Mouse (Mus musculus) heart, embryonic 11.5 days (tissue): Measurements from ENCODE around the gene Cpd. TPM values are rescaled to one million over a fixed set of nuclear protein-coding genes. Genes with fewer than 3 reads are reported as not detected.

Source experiments
- ATAC-seq: fragments of 200-750 bp; cut with Nextera tagmentation; replicated peaks from 2 replicates; pipeline ENCODE4 v1.8.0; 2017; ENCODE audit warnings: moderate library complexity; ENCODE audit not compliant: insufficient number of reproducible peaks, low FRiP score, low TSS enrichment
- H3K27ac ChIP-seq: fragments of 300-500 bp; sonication (generic); 2 replicates; pipeline ENCODE4 v1.5.1; 2014; ENCODE audit warnings: mild to moderate bottlenecking, low read depth, low read length
- H3K27me3 ChIP-seq: fragments of 300-500 bp; sonication (generic); 2 replicates; pipeline ENCODE4 v1.6.1; 2014; ENCODE audit warnings: mild to moderate bottlenecking, low read length, mixed read lengths; ENCODE audit not compliant: control insufficient read depth, insufficient read depth
- H3K36me3 ChIP-seq: fragments of 300-500 bp; sonication (generic); 2 replicates; pipeline ENCODE4 v1.6.1; 2014; ENCODE audit warnings: mild to moderate bottlenecking, low read length, moderate library complexity, mixed read lengths; ENCODE audit not compliant: control insufficient read depth, insufficient read depth
- H3K4me1 ChIP-seq: fragments of 300-500 bp; sonication (generic); 2 replicates; pipeline ENCODE4 v1.6.1; 2014; ENCODE audit warnings: low read length; ENCODE audit not compliant: control insufficient read depth, insufficient read depth
- H3K4me2 ChIP-seq: fragments of 300-500 bp; sonication (generic); 2 replicates; pipeline ENCODE4 v1.6.1; 2014; ENCODE audit warnings: mild to moderate bottlenecking, moderate library complexity
- H3K4me3 ChIP-seq: fragments of 300-500 bp; sonication (generic); 2 replicates; pipeline ENCODE4 v1.5.1; 2014; ENCODE audit warnings: low read depth, low read length
- H3K9ac ChIP-seq: fragments of 300-500 bp; sonication (generic); 2 replicates; pipeline ENCODE4 v1.6.1; 2014; ENCODE audit warnings: mild to moderate bottlenecking, low read depth, low read length, moderate library complexity
- H3K9me3 ChIP-seq: fragments of 300-500 bp; sonication (generic); replicated peaks from 2 replicates; pipeline ENCODE4 v1.6.1; 2016; ENCODE audit warnings: low read length; ENCODE audit not compliant: control insufficient read depth
- WGBS: fragments of 180-500 bp; shearing (Covaris S2); extraction: QIAGEN DNeasy Blood & Tissue Kit; methylation state at CpG from one replicate; pipeline ENCODE4 v1.1.7; 2014; ENCODE audit not compliant: insufficient replicate concordance; 5-methylcytosine and 5-hydroxymethylcytosine counted together
- polyA plus RNA-seq: library from polyadenylated mRNA; unstranded; fragments of >200 nt; fragmentation: Nextera tagmentation; extraction: Ambion mirVana; gene quantifications from 2 replicates; pipeline ENCODE4 v1.2.1, GENCODE M21; 2014

The Cpd gene
- polyA plus RNA-seq, 1 experiment from 2014 or later: 19.9 TPM

- WGBS: 93% methylated on average over 9 of the region's 9 CpGs
- no peaks in the 10 kb centered on the region for H3K27me3 ChIP-seq
- H3K4me2 ChIP-seq: no peak overlapping the region
- H3K9me3 ChIP-seq: no peaks in the 10 kb centered on the region
- H3K4me1 ChIP-seq: no peaks in the 10 kb centered on the region
- no peak overlapping the region for H3K9ac ChIP-seq
- H3K27ac ChIP-seq: no peak overlapping the region
- H3K36me3 ChIP-seq: peaks cover 34% of the 10 kb centered on the region
- H3K4me3 ChIP-seq: no peak overlapping the region
- no peak for ATAC-seq
Observed at GRCm38 (mm10) chr11:76748819-76749218, 98.0 kb downstream of the Cpd start.

- Histone ChIP-seq H3K4me2 (no peak overlapping the region), H3K27ac (no peak overlapping the region), H3K27me3 (no peaks in the 10 kb centered on the region), H3K4me1 (no peaks in the 10 kb centered on the region), H3K9ac (no peak overlapping the region), H3K4me3 (no peak overlapping the region), H3K9me3 (no peaks in the 10 kb centered on the region), H3K36me3 (peaks cover 29% of the 10 kb centered on the region)
- no peak for ATAC-seq
- 97% methylated on average over 1 of the region's 1 CpGs for WGBS
Observed at GRCm38 (mm10) chr11:76745921-76746320, 100.9 kb downstream of the Cpd start.

- H3K27ac ChIP-seq: no peak overlapping the region
- H3K4me3 ChIP-seq: no peak overlapping the region
- no peak for ATAC-seq
- no peak overlapping the region for H3K9ac ChIP-seq
- H3K4me2 ChIP-seq: no peak overlapping the region
- peaks cover 25% of the 10 kb centered on the region for H3K36me3 ChIP-seq
- 71% methylated on average over 7 of the region's 7 CpGs for WGBS
- H3K9me3 ChIP-seq: no peaks in the 10 kb centered on the region
- H3K27me3 ChIP-seq: no peaks in the 10 kb centered on the region
- no peaks in the 10 kb centered on the region for H3K4me1 ChIP-seq
Observed at GRCm38 (mm10) chr11:76744550-76744949, 102.3 kb downstream of the Cpd start.

- no peak overlapping the region for H3K4me2 ChIP-seq
- WGBS: 93% methylated on average over 7 of the region's 7 CpGs
- no peak overlapping the region for H3K27ac ChIP-seq
- no peak overlapping the region for H3K4me3 ChIP-seq
- no peaks in the 10 kb centered on the region for H3K4me1 ChIP-seq
- no peaks in the 10 kb centered on the region for H3K9me3 ChIP-seq
- no peak overlapping the region for H3K9ac ChIP-seq
- no peak for ATAC-seq
- H3K36me3 ChIP-seq: peaks cover 19% of the 10 kb centered on the region
- no peaks in the 10 kb centered on the region for H3K27me3 ChIP-seq
Observed at GRCm38 (mm10) chr11:76742511-76742910, 104.3 kb downstream of the Cpd start.

DNA sequence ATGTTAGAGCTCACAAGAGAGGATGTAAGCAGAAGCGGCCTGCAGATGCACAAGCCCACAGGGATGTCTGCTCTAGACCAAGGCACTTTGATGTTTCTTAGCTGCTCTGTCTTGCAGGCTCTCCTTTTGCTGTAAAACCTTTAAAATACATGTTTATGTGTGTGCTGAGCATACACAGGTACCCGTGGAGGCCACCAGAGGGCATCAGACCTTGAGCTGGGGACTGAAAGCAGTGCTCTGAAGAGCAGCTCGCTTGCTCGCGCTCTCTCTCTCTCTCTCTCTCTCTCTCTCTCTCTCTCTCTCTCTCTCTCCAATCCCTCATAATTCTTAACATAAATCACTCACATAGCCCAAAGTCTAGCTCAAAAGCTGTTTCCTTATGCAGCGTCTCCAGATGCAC lies 107.7 kb downstream of the Cpd start:
- H3K36me3 ChIP-seq: peaks cover 13% of the 10 kb centered on the region
- no peak overlapping the region for H3K4me3 ChIP-seq
- WGBS: 64% methylated on average over 6 of the region's 6 CpGs
- ATAC-seq: no peak
- no peak overlapping the region for H3K27ac ChIP-seq
- H3K4me2 ChIP-seq: no peak overlapping the region
- H3K9ac ChIP-seq: no peak overlapping the region
- H3K27me3 ChIP-seq: no peaks in the 10 kb centered on the region
- H3K9me3 ChIP-seq: no peaks in the 10 kb centered on the region
- H3K4me1 ChIP-seq: no peaks in the 10 kb centered on the region

GRCm38 (mm10) chr11:76735753-76736324 lies 111.0 kb downstream of the Cpd start:
- no peak overlapping the region for H3K4me3 ChIP-seq
- no peaks in the 10 kb centered on the region for H3K9me3 ChIP-seq
- H3K9ac ChIP-seq: no peak overlapping the region
- 59% methylated on average over 4 of the region's 4 CpGs for WGBS
- no peaks in the 10 kb centered on the region for H3K27me3 ChIP-seq
- no peak overlapping the region for H3K4me2 ChIP-seq
- H3K27ac ChIP-seq: no peak overlapping the region
- peaks cover 21% of the 10 kb centered on the region for H3K36me3 ChIP-seq
- no peaks in the 10 kb centered on the region for H3K4me1 ChIP-seq
- no peak for ATAC-seq

DNA sequence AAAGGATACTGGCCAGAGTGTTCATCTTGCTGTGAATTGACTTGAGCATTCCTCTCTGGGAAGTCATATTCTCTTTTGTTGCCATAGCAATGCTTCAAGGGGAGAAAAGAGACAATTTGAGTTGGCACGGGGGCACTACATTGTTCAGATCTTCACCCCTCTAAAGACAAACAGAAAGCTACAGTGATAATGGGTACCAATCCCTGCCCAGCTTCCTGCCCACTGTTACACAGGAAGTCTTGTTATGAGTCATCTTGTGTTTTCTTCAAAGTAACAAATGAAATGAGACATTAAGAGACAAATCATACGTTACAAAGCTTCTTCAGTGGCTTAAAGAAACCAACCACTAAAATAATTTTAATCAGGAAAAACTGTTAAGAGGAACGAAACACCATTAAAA lies 112.3 kb downstream of the Cpd start:
- ATAC-seq: no peak
- Histone ChIP-seq H3K9me3 (no peaks in the 10 kb centered on the region), H3K4me1 (no peaks in the 10 kb centered on the region), H3K4me3 (no peak overlapping the region), H3K27me3 (no peaks in the 10 kb centered on the region), H3K36me3 (peaks cover 18% of the 10 kb centered on the region), H3K27ac (no peak overlapping the region), H3K4me2 (no peak overlapping the region), H3K9ac (no peak overlapping the region)
- 72% methylated on average over 3 of the region's 3 CpGs for WGBS

- H3K27me3 ChIP-seq: no peaks in the 10 kb centered on the region
- no peak overlapping the region for H3K9ac ChIP-seq
- H3K36me3 ChIP-seq: peaks cover 20% of the 10 kb centered on the region
- 82% methylated on average over 3 of the region's 3 CpGs for WGBS
- H3K4me1 ChIP-seq: no peaks in the 10 kb centered on the region
- H3K9me3 ChIP-seq: no peaks in the 10 kb centered on the region
- no peak overlapping the region; the same call in 1 of the 2 replicates for H3K27ac ChIP-seq
- H3K4me3 ChIP-seq: no peak overlapping the region
- no peak for ATAC-seq
- H3K4me2 ChIP-seq: no peak overlapping the region
Observed at GRCm38 (mm10) chr11:76730650-76731049, 116.2 kb downstream of the Cpd start.
